Mouse (Mus musculus) liver, postnatal 0 days (tissue): ENCODE results near the gene Adgrl4.

ENCODE experiments used
- CTCF ChIP-seq: sonication (generic); IDR thresholded peaks from 2 replicates; pipeline ENCODE4 v1.5.1; 2016; ENCODE audit warnings: antibody characterized with exemption, low read depth
- EP300 ChIP-seq: IDR thresholded peaks from 2 replicates; pipeline ENCODE4 v1.6.1; 2016; ENCODE audit warnings: antibody characterized with exemption, low read depth, mild to moderate bottlenecking

- TF ChIP-seq CTCF (no peak), EP300 (no peak)
These were observed 5.8 kb downstream of the Adgrl4 start for GRCm38 (mm10) chr3:151443486-151443885.
